Mouse (Mus musculus) kidney, embryonic 14.5 days (tissue): ENCODE results near the gene Ddo. TPM values are rescaled to one million over a fixed set of nuclear protein-coding genes. Genes with fewer than 3 reads are reported as not detected.

ENCODE experiments used
- ATAC-seq: fragments of 200-750 bp; cut with Nextera tagmentation; 2 replicates; pipeline ENCODE4 v1.8.0; 2017; ENCODE audit warnings: moderate number of reproducible peaks, mild to moderate bottlenecking, moderate TSS enrichment, moderate library complexity; ENCODE audit not compliant: low FRiP score, low TSS enrichment
- H3K27ac ChIP-seq: fragments of 300-500 bp; sonication (generic); 2 replicates; pipeline ENCODE4 v1.5.1; 2014; ENCODE audit warnings: low read depth, mild to moderate bottlenecking, low read length, moderate library complexity, mixed read lengths
- H3K27me3 ChIP-seq: fragments of 300-500 bp; sonication (generic); 2 replicates; pipeline ENCODE4 v1.6.1; 2014; ENCODE audit warnings: mild to moderate bottlenecking, low read length; ENCODE audit not compliant: control insufficient read depth, insufficient read depth
- H3K36me3 ChIP-seq: fragments of 300-500 bp; sonication (generic); 2 replicates; pipeline ENCODE4 v1.6.1; 2014; ENCODE audit warnings: low read length, mixed read lengths; ENCODE audit not compliant: control insufficient read depth, insufficient read depth
- H3K4me1 ChIP-seq: fragments of 300-500 bp; sonication (generic); 2 replicates; pipeline ENCODE4 v1.6.1; 2014; ENCODE audit warnings: low read length, mixed read lengths; ENCODE audit not compliant: control insufficient read depth, insufficient read depth
- H3K4me2 ChIP-seq: fragments of 300-500 bp; sonication (generic); replicated peaks from 2 replicates; pipeline ENCODE4 v1.6.1; 2014; ENCODE audit warnings: low read depth, mild to moderate bottlenecking, low read length
- H3K4me3 ChIP-seq: fragments of 300-500 bp; sonication (generic); 2 replicates; pipeline ENCODE4 v1.5.1; 2014; ENCODE audit warnings: mild to moderate bottlenecking, low read length
- H3K9ac ChIP-seq: fragments of 300-500 bp; sonication (generic); 2 replicates; pipeline ENCODE4 v1.6.1; 2014; ENCODE audit warnings: low read depth, mild to moderate bottlenecking, low read length, moderate library complexity
- H3K9me3 ChIP-seq: fragments of 300-500 bp; sonication (generic); 2 replicates; pipeline ENCODE4 v1.6.1; 2016; ENCODE audit warnings: low read length; ENCODE audit not compliant: control insufficient read depth
- whole genome bisulfite sequencing: fragments of 180-500 bp; shearing (Covaris S2); extraction: QIAGEN DNeasy Blood & Tissue Kit; methylation state at CpG from one replicate; pipeline ENCODE4 v1.1.7; 2014; 5-methylcytosine and 5-hydroxymethylcytosine counted together
- polyA plus RNA-seq: library from polyadenylated mRNA; unstranded; fragments of >200 nt; fragmentation: Nextera tagmentation; extraction: Ambion mirVana; gene quantifications from 2 replicates; pipeline ENCODE4 v1.2.1, GENCODE M21; 2014

Ddo gene
- polyA plus RNA-seq, 1 experiment from 2014 or later = 0.20 TPM

GRCm38 (mm10) chr10:40730200-40730599, 100.4 kb downstream of the Ddo start:
- no peaks in the 10 kb centered on the region for H3K36me3 ChIP-seq
- no peak for ATAC-seq
- no peaks in the 10 kb centered on the region for H3K4me1 ChIP-seq
- no peak overlapping the region for H3K9ac ChIP-seq
- H3K4me2 ChIP-seq = no peak overlapping the region
- H3K27me3 ChIP-seq = no peaks in the 10 kb centered on the region
- H3K4me3 ChIP-seq = no peak overlapping the region
- no peak overlapping the region for H3K27ac ChIP-seq
- no peaks in the 10 kb centered on the region for H3K9me3 ChIP-seq
- 71% methylated on average over 5 of the region's 5 CpGs for WGBS

Other genes starting within 250 kb of the Ddo start
- not detected in 2 replicates for gene Slc22a16, start 59.7 kb upstream of the Ddo start, polyA plus RNA-seq
- gene Mettl24, start 53.3 kb downstream of the Ddo start, polyA plus RNA-seq = 2.7 and 2.8 TPM in 2 replicates